Mouse (Mus musculus) thymus, postnatal 36 days (tissue): Measurements from ENCODE around the gene Cpt1a.

Source experiments
- DNase-seq, 2 experiments: peaks; one replicate each; pipeline ENCODE4 v3.0.0; 2022; ENCODE audit warnings: mixed read lengths in 2 of 2

Cpt1a gene

DNA sequence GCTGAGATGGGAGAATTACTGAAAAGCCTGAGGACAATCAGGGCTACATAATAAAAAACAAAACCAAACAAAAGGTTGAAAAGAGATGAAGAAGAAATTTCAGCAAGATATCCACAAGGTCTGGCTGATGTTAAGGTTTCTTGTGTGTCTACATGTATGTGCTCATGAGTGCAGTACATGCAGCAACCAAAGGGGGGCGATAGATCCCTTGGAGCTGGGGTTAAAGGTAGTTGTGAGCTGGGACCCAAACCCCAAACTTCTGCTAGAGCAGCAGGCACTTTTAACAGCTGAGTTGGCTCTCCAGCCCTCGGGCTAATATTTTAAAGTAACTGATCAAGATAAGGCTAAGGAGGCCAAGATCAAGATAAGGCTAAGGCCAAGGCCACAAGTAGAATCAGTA, 51.9 kb downstream of the Cpt1a start:
- no peak for DNase-seq

DNA sequence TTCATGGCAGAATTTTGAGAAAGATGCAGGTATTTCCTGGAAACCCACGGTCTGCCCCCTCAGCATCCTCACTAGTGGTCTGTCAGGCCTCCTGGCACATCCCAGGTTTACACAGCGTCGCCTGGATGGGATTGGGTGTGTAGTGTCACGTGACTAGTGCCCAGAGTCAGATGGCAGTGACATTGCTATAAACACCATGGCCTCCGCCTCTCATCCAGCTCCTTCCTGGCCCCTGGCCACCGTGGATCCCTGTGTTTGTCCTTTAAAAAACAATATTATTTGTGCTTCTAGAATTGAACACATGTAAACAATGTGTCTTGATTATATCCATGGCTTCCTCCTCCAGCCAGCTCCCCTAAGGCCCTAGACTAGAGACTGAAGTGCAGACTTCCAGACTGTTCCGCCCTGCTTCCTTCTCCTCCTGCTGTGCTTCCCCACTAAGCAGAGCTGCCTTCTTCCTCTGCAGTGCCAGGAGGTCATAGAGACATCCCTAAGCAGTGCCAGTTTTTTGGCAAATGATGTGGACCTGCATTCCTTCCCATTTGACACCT, 53.9 kb downstream of the Cpt1a start:
- DNase-seq, result no peak

DNA sequence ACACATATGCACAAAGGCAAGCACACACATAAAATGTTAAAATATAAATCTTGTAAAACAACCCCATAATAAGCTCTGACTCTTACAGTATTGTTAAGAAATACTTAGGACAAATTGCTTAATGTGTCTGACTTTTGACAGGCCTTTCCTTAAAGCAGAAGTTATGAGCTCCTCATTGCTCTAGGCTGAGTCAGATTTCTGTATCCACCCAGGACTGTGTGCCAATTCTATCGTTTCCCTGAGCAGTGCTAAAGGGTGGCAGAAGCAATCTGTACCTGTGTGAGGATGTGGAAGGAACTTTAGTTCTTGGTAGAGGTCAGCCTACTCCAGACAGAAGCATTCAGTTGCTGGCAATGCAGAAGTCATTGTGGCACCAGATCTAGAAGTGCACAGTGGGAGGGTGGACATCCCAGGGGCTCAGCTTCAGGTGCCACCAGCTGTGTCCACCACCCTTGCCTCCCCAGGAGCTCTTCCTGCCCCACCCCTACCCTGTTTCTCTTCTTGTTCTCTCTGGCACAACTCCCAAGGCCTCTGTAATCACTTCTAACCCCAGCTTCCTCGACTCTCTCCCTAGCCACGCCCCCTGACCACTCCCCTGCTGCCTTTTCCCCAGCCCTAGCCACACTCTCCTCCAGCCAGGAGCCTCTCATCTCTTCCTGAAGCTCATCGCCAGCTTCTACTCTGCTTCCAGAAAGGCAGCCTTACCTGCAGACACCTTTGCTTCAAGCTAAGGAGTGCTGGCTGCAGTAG, 55.0 kb downstream of the Cpt1a start:
- DNase-seq, result no peak

DNA sequence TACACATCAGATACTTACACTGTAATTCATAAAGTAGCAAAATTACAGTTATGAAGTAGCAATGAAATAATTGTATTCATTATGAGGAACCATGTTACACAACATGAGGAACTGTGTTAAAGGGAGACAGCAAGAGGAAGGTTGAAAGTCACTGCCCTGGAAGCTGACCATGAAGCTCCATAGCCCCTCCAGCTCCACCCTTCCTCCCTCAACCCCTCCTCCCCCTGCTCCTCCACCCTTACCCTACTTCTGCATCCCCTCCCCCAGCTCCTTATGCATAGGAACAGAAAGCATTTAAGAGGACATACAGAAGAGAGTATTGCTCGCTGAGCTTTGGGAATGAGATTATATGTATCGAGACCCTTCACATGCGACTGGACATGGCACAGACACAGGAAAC, 56.5 kb downstream of the Cpt1a start:
- DNase-seq, result no peak

DNA sequence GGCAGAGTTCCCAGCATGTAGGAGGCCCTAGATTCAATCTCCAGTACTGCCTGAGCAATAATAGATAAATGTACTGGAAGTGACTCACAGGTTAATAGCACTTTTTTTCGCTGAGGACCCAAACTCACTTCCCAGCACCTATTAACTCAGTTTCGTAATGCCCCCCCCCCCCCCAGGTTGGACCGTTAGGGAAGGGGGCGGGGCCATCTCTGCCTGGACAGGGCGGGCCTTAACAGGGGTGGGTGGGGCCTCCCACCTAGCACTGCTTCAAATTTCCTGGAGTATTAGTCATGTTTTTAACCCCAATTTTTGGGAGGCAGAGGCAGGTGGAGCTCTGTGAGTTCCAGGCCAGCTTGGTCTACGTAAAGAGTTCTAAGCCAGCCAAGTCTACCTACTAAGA, 65.9 kb downstream of the Cpt1a start:
- DNase-seq, result no peak

DNA sequence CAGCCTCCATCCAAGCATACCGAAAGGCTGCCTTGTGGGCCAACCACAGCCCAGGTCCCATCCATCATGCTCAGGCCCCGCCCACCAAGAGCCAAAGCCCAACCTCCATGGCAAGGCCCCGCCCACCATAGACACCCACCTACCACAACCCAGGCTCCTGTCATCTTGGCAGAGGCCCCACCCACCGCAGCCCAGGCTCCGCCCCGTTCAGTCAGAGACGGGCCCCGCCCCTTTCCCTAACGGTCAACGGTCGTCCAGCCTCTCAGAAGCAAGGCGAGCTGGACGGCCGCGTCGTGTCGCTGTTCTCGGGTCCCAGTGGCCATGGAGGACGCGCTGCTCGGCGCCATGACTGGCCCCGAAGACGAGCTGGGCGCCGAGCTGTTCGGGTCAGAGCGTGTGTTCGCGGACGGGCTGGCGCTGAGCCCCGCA, 66.5 kb downstream of the Cpt1a start, which contains the start of gene Tesmin:
Gene Tesmin, plus strand, starts transcription at position 229 of the 429 bp plus-strand sequence.
- peak; percentile 82 to 86 for DNase-seq

DNA sequence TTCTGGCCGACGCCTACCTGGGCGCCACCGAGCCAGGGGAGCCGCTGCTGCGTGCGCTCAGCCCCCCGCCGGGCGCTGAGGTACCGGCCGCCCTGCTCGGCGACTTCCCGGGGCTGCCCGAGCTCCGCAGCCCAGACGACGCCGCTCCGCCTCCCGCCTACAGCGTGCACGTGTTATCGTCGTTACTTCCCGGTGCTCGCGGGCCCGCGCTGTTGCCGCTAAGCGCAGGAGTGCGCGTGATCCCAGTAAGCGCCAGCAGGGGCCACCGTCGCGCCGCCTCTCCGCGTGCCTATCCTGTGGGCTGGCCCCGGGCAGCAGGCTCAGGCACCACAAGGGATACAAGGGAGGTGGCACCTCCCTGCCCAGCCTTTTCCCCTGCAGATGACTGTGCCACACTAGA, 67.0 kb downstream of the Cpt1a start:
- DNase-seq, result peak; percentile 93 to 94

DNA sequence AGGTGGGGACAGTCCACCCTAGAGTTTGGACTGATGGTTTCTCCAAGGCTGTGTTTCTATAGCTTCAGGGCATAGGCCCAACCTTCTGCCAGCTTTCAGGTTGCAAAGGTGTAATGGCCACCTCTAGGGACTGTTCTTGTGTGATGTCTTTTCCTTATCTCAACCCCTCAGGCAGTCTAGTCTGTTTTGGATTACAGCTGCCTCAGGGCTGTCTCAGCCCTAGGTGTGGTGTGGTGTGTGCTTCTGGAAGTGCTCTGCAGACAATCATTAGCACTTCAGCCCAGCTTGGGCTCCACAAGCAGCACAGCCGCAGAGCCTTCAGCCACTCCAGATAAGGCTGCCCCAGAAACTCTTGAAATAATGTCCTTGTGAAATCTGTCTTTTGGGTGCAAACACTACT, 70.2 kb downstream of the Cpt1a start:
- no peak for DNase-seq

DNA sequence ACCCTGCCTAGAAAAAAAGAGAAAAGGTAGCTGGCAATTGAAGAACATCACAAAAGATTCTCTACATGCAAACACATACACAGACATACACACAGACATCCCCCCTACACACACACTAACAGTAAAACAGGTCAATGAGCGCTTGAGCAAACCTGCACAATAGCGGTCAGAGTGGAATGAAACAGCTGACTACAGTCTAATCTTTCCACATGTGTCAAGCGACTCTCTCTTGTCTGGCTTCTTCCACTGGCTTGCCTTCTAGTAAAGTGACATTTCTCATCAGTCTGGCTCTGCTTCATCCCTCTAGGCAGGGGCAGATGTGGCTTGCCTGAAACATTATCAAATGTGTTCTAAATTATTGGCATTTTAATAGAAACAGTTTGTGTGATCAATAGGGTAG, 72.1 kb downstream of the Cpt1a start:
- no peak for DNase-seq

DNA sequence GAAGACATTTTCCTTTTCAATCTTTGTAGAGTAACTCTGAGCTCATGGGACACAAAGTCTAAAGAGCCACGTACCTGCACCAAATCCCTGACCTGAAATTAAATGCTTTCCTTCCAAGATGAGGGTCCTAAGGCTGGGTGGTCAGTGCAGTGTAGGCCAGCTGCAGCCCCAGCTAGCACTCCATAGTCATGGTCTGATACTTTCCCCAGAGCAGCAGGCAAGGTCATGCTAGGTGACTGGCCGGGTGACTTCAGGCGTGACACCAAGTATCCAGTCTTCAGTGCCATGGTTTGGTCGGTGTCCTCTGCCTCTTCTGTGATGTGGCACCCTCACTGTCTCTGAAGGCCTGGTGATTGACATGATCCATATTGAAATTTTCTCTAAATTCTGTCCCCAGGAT, 77.9 kb downstream of the Cpt1a start:
- DNase-seq, result no peak

DNA sequence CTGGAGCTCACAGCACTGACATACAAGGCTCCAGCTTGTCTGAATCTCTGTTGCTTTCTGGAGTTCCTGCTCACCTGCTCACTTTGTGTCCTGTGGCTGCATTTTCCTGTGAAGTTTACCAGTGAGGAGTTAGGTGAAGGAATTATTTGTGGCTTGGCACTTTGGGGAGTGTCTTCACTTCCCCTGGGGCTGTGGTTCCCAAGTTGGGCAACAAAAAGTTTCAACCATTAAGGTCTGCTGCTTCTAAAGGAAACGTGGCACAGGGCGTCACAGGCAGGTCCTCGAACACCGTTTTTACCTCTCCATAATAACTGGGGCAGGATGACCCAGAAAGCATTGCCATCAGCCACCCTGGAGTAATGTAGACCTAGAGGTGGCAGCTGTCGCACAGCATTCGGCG, 79.4 kb downstream of the Cpt1a start:
- no peak for DNase-seq

DNA sequence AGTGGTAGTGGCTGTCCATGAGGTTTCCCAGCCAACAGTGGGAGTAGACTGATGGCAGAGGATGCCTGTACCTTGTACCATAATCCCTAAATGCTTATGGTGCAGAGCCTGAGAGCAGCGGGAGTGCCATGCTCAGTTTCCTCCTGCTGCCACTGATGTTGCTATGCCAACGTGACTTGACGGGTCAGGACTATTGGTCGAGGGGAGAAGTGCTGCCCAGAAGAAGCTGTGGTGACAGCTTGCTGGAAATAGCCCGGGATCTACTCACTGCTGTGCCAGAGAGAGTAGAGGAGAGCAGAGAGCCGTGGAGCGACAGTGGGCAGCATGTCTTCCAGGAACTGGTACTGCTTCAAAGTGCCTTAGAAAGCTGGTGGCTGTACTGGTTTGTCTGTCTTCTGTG, 79.8 kb downstream of the Cpt1a start:
- DNase-seq, result no peak

DNA sequence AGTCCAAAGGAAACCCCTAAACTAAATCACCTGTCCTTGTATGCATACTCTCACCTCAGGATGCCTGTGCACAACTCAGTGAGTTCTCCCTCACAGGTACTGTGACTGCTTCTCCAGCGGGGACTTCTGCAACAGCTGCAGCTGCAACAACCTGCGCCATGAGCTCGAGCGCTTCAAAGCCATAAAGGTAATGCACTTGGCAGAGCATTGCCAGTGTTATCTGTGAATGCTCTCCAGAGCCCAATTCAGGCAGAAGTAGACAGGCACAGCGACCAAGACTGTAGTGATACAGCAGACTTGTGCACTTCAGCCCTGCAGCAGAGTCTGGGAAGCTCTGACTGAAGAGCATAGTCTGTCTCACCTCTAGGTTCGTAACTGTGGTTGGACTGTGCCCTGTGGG, 80.3 kb downstream of the Cpt1a start:
- no peak for DNase-seq

DNA sequence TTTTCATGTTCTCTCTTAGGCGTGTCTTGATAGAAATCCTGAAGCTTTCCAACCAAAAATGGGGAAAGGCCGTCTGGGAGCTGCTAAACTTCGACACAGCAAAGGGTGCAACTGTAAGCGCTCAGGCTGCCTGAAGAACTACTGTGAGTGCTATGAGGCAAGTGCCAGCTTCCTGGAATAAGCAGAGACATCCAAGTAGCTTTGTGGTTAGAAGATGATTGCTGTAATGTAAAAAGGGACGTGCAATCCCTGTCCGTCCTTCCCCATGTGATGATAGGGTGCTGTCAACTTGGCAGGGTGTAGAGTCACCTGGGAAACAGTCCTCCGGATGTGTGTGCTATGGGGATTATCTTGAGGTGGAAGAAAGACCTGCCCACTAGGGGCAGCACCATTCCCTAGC, 81.9 kb downstream of the Cpt1a start:
- DNase-seq, result no peak

DNA sequence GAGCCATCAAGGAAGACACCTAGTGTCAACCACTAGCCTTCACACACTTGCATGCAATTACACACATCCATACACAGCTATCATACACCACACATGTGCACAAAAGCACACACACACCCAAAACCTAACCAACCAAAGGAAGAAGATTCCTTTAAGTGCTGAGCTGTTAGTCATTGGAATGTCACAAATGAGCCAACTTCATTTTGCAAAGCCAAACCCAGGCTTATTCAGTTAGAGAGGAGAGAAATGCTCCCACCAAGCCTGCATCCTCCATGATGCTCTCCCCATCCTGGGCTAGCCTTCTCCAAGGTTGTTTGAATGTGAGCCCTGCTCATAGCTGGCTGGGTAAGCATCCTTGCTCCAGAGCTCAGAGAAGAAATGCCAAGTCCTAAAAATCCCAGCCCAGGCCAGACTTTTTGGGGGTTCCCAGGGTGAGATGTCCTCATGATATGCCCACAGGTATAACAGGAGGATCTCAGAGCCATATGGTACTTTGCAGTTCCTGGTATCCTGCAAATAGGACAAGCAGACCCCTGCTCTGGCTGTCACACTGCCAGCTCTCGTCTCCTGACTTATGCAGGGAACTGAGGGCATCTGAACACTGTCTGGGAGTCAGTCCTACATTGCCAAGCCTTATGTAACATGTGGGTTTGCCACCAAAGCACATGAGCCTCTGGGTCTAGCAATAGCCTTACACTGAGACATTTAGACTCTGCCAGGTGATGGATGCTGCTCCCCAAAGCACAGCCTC, 83.6 kb downstream of the Cpt1a start:
- DNase-seq, result no peak

DNA sequence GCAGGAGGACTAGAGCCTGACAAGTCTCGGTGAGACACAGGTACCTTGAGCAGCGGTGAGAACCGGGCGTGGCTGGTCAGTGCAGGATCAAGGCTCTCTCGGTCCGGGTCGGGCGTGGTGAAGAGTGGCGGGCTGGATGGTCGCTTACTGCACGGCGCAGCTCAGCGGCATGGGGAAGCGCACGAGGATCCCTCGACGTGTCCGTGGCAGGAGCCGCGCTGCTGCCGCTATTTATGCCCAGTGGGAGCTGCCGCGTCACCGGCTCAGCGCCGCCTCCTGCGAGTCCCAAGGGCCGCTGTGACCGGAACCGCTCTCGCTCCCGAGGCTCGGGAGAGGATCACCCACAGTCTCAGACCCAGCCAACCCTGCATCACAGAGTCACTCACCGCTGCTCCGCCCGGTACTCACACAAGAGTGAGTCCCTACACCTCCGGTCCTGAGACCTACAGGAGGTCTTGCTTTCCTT, 92.2 kb downstream of the Cpt1a start, which contains the start of gene Gal:
Gene Gal, minus strand, starts transcription at position 277 of the 466 bp plus-strand sequence.
- no peak for DNase-seq

DNA sequence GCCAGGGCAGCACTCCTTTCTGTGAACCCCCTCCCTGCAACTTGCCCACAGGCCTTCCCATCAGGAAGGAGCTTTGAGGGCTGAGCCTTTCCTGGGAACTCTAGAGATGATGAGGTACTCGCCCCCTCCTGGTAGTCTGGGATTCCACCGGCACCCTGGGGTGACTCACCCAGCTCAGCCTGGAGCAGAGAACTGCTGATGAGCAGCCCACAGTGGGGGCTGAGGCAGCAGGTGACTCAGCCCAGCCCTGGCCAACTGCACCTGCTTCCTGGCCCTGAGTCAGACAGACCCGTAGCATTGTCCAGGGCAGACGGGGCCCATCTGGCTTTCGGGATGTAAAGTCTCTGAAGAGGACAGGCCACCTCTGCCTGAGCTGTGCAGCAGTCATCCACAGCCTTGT, 97.1 kb downstream of the Cpt1a start:
- DNase-seq, result no peak

DNA sequence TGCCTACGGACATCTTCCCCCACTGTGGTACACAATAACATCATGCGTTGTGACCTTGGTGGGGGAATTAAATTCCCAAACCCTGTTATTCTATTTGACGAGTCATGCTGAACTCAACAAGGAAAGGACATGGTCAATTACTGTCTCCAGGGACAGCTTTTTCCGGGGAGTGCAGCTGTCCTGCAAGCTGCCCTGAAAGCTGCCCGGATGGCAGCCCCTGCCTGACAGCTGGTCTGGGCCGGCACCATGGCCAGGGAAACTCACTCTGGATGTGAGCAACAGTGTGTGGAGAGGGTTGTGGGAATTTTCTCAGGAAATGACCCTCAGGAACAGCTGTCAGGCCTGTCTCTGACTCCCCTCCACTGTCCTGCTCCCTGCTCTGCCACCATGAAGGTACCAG, 100.4 kb downstream of the Cpt1a start:
- no peak for DNase-seq

DNA sequence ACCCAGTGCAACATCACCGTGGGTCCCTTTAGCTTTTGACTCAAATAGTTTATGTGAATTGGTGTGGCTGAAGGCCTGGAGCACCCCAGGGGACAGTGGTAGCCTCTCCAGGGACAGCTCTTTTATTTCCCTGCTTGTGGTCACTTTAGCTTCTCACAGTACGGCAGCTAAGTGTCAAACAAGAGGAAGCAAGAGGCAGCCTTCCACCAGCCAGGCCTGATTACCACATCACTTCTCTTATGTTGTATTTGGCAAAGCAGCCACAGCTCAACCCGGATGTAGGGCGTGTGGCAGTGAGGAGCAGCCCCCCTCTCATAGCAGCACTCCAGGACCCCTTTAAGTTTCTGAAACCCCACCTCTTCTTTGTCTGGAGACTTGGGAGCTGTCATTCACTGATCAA, 100.8 kb downstream of the Cpt1a start:
- no peak for DNase-seq

DNA sequence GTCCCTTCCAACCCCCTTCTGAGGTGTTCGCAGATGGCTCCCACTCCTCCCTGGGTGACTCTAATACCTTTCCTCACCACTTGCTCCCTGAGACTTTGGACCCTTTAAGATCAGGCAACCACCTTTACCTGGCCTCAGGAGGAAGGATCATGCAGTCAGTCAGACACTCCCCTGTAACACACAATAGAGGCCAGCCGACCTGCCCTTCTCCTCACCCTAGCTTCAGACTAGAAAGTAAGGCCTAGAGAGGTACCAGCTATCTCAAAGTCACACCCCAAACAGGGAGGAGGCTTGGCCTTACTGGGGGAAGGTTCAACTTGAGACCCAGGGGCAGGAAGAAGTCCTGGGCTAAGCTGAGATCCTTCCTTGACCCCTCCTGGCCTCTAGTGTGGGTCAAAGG, 102.1 kb downstream of the Cpt1a start:
- no peak for DNase-seq

DNA sequence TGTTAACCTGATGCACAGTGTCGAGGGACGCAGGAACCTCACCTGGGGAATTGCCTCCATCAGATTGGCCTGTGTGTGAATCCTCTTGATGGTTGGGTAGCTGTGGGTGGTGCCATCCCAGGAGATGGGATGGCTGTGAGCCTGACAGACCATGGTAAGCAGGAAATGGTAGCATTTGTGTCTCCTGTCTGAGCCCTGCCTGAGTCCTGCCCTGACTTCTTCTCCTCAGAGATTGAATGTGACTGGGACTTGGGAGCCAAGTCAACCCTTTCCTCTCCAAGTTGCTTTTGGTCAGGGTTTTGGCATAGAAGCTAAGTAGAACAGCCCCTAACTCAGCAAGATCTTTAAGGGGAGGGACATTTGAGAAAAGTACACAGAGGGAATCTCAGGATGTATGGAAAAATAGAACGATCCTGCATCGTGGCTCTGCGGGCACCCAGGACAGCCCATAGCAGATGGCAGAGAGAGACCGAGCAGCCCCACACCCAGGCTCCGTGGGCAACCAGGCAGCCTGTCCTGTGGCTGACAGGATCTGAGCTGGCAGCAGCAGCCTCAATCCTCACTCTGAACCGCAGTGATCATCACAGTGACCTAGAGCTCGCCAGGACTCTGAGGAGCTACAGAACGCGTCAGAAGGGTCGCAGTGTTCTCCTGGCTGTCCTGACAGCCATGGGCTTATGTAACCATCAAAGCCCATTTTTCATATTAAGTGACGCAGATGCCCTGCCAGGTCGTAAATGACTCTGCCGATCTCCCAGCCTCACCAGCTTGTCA, 106.1 kb downstream of the Cpt1a start:
- DNase-seq, result no peak

DNA sequence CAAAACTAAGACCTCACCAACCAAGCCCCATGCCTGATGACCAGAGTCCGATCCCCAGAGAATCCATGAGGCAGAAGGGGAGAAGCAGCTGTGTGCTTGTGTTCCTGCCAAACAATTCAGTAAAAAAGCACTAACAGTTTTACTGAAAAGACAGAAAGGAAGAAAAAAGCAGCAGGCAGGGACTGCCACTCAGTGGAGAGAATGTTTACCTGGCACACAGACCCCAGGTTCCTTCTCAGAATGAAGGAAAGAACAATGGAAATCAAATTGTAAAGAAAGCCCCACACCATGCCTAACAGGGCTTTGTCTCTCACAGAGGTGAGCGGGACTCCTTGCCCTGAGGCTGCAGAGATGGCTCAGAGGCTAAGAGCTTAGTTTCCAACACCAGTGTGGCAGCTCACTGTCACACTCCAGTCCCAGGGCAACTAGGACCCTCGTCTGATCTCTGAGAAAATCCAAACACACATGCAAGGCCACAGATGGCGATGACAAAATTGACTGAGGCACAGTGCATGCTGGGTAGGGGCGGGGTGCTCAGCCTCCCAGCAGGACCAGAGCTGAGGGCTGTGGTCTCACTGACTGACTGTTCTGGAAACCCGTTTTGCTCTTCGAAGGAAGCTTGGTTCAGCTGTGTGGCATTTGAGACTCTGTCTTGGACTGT, 107.2 kb downstream of the Cpt1a start:
- DNase-seq, result no peak

DNA sequence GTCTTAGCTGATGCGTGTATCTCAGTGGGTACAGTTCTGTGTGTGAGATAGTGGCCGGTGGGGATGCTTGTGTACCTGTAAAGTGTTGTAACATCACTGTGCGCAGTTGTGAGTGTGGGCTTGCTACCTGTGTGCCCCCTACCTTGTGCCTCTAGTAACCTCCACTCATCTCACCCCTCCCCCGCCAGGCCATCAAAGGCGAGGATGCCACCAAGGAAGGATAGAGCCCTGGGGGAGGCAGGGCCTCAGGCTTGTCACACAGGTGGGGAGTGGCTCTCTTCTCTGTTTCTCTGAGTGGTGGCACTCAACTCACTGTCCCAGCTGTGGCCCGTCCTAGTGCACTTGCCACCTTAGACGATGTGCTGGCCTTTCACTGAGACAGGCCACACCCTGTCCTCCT, 108.9 kb downstream of the Cpt1a start:
- DNase-seq, result peak in 1 of 2 experiments; percentile 49
